Mouse (Mus musculus): Measurements from ENCODE around the gene Shc2.

Shc2 gene

DNA sequence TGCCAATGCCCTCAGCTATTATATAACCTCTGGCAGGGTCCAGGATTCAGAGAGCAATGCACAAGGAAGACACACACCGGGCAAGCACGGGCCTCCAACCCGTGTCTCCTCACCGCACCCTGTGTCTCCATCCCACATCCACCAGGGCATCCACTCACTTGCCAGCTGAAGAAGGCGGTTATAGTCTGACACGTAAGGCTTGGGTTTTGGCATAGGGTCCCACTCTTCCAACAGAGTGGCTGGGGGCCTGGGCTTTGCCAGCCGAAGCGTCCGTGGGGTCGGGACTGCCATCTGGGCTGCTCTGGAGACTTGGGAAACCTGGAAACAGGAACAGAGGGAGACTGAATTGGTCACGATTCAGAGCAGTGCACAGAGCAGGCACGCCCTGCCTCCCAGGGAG lies 57.9 kb downstream of the Shc2 start:
- DNase-seq: peak; percentile 69 to 77

DNA sequence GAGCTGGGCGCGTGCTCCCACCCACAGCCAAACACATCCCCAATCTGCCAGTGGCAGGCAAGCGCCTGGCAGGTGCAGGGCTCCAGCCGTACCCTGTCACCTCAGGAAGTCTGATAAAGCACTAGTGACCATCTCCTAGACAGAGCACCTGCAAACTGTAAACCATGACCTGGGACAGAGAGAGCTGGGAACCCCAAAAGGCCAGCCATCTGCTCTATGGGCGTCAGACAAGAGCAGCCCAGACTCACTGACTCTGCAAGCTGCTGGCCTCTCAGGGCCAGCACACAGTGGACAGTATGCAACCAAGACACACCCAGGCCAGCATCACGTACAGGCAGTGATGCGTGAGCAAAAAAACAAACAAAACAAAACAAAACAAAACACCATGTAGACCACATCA lies 58.8 kb downstream of the Shc2 start:
- DNase-seq: no peak

DNA sequence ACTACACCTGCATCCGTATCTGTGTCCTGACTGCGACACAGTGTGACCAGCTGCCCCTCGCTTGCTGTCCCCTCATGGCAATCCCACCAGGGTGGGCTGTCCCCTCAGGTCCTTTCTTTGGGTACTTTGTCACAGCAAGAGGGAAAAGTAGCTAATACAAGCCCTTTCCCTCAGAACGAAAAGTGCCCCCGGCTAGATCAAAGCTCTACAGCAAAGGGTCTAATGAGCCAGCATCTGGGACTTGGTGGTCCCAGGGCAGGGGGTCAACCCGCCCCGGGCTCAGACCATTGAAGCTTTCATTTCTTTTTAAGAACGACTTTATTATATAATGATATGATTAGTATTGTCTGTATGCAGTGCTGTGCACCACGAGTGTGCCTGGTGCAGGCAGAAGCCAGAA lies 59.4 kb downstream of the Shc2 start:
- no peak for DNase-seq

DNA sequence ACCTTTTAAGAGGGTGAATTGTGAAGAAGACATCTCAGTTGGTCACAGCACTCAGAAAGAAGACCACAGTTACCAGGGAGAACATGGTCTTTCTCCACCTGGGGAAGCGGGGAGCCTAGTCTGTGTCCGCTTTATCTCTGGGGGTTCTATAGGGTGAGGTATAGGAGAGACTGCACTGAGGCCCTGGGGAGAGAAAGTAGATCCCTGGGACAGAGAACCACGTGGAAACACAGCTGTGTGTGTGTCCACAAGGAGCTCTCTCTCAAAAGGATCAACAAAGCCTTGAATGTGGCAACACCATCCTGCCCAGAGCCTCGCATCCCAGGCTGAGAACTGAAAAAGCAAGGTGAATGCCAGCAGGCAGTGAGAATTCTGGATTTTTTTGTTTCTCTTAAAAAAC lies 60.3 kb downstream of the Shc2 start:
- DNase-seq: no peak

DNA sequence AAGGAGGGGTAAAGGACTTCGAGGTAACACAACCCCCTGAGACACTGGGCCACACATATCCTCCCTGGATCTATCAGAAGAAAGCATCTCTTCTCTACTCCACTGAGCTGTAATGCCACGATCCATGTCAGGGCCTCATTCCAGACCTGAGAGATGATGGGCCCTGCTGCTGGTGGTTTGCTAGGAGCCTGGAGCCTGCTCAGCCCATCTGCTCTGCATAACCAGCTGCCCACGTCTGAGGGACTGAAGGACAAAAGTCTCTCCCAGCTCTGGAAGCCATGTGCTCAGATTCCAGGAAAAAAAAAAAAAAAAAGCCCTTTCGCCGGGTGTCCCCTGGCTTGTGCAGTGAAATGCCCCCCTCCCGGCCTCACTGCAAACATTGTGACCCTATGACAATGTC lies 62.0 kb downstream of the Shc2 start:
- DNase-seq: peak in 1 of 2 experiments; percentile 51

DNA sequence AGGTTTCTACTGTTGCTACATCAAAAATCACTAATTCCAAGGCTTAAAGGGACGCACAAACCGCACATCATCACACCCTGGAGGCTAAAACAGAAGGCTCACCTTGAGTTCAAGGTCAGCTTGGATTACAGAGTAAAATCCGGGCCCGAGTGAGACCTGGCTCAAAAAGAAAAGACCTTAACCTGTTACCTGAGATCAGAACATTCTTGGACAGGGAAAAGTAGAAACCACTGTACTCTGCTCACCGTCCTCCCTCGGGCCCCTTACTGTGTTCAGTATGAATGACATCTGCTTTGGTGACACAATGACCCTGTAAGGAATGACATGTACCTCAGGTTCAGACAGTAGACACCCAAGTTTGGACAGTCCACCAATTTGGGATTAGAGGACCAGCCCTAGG lies 62.9 kb downstream of the Shc2 start:
- no peak for DNase-seq

DNA sequence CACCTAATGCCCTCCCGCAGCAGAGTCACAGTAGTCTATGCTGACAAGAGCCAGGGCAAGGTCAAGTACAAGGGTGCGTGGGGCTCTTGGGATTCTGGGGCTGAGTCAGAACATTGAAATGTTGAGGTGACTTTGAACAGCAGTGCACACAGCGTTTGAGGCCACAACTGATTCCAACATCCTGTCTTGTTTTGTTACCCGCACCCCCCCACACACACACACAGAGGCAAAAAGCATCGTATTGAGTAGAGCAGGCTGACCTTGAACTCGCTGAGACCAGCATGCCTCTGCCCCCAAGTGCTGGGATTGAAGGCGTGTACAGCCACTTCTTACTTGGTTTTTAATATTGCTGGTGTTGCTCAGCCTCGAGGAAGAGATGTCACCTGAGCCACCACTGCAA lies 63.4 kb downstream of the Shc2 start:
- no peak for DNase-seq

DNA sequence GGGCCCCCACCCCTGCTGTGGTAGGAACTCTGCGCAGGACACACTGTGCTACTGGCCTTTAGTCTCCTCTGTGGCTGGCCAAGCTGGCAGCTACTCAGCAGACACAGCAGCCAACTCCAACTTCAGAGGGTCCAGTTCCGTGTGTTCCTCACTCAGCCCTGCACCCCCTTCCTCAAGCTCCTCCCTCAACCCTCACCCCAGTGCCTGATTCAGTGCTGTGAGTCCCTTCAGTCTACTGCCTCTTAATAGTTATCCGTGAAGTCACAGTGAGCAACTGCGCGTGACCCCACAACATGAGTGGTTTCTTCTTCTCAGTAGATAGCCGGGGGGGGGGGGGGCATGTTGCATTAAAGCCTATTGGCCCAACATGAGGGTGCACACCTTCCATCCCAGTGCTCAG lies 64.1 kb downstream of the Shc2 start:
- no peak for DNase-seq

DNA sequence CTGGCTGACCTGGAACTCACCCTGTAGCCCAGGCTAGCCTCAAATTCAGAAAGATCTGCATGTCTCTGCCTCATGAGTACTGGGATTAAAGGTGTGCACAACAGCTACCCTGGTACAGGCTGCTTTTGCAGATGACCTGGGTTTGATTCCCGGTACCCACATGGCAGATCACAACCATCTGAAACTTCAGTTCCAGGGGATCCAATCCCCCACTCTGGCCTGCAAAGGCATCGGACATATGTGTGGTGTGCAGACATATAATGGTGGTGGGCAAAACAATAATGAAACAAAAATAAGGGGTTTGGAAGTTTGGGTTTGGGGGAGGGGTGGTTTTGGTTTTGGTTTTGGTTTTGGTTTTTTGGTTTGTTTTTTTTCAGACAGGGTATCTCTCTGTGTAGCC lies 66.4 kb downstream of the Shc2 start:
- no peak for DNase-seq

DNA sequence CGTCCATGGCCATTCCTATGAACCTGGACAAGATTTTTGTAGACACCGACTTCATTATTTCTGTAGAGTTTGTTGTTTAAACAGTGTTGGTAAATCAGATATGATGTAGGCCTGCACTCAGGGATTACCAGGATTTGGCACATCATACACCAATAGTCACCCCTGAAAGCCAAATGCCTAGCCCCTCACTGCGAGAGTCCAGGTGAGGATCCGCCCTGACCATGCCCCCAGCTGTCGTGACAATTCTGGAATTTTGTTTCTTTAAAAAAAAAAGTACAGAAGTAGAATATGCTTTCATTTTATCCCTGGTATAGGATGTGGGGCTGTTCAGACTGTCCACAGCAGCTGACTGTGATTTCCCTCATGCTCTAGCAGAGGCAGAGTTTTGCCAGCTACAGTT lies 67.8 kb downstream of the Shc2 start:
- no peak for DNase-seq

All from cerebellum, postnatal 10 days (tissue).